Mouse (Mus musculus): ENCODE measurements around the gene Angel2. TPM values are rescaled to one million over a fixed set of nuclear protein-coding genes. Genes with fewer than 3 reads are reported as not detected.
A peak's percentile ranks its signal among the peaks of the same experiment; 100 is the strongest.

Gene Angel2
- polyA plus RNA-seq, 2 experiments = 11.8 to 15.3 TPM

DNA sequence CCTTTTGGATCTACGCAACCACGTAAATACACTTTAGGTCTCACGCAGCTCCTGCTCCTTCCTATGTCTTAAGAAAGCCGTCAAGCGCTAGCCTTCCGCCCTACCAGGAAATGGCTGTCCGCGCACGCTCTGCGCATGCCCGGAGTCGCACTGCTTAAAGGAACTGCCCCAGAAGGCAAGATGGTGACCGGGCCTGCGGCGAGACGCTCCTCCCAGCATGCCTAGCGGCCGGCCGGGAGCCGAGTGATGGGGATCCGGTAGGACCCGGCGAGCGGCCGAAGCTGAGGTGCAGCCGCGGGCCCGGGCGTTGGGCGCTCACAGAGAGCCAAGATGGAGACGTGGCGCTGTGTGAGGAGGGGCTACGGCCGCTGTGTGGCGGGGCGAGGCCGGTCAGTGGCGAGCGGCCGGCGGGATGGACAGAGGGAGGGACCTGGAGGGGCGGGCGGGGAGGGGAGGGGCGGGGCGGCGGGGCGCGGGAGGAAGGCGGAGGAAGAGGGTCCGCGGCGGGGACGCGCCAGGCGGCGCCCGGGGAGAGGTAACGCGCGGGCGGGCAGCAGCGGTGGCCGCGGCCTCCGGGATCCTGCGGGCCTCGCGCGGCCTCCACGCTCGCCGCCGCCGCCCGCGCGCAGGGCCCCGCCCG lies 3.6 kb downstream of the Angel2 start:
- H3K27me3 ChIP-seq (ENCODE audit: control insufficient read depth, insufficient read depth, low read length) = no peaks in the 10 kb centered on the region
- H3K36me3 ChIP-seq (replicated peaks; ENCODE audit: control insufficient read depth, insufficient read depth, low read depth) = no peaks in the 10 kb centered on the region; the same call in 1 of the 2 replicates
- H3K4me3 ChIP-seq (ENCODE audit: insufficient read depth in 1 of 2, low read depth in 2 of 2, low read length in 2 of 2) = peak overlapping the region; percentile 81 to 82
- H3K9ac ChIP-seq (replicated peaks) = peak overlapping the region; percentile 86
- no peaks in the 10 kb centered on the region for H3K9me3 ChIP-seq (ENCODE audit: control insufficient read depth, low read length)
- TF ChIP-seq EP300 (IDR thresholded peaks at IDR 0.05; ENCODE audit: low read depth) = no peak
- no peak for TF ChIP-seq CTCF (IDR thresholded peaks at IDR 0.05; ENCODE audit: low read depth)
- WGBS (ENCODE audit: insufficient replicate concordance) = under 1% methylated on average over 59 of the region's 79 CpGs
- H3K4me1 ChIP-seq (replicated peaks; ENCODE audit: control insufficient read depth in 2 of 2, insufficient read depth in 2 of 2, low read length in 1 of 2) = peaks cover 11 to 16% of the 10 kb centered on the region in 2 experiments
- H3K27ac ChIP-seq = peak overlapping the region; percentile 90
- peak; percentile 95 to 97 (median 96) for DNase-seq (ENCODE audit: low read depth in 3 of 3, low spot score in 3 of 3)
- peak; percentile 95 for ATAC-seq (ENCODE audit: insufficient read depth)
- H3K4me2 ChIP-seq (ENCODE audit: low read depth) = peak overlapping the region; percentile 95

DNA sequence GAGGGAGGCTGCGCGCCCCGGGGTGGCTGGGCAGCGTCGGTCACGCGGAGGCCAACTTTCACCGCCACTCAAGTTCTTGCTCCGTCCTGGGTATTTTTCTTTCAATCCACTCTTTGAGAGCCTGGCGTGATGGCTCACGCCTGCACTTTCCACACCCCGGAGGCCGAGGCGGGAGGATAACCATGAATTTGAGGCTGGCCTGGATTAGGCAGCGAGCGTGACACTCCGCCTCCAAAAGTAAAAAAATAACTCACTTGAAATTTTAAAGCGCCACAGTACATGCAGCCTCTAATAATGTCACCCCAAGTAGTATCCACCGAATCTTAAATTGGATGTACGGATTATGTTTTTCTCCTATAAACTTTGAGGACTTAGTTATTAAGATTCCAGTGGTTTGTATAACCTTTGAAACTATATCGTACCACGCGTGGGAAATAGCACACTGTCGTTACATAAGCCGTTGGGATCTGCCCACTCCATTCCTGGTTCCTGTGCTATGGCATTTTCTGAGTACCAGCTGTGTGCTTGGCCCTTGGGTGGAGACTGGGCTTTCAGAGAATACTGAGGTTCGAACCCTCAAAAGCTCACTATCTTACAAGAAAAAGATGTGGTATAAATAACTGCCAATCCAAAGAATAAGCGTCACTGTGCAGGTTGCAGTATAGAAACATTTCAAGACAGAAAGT lies 4.2 kb downstream of the Angel2 start:
- peak; percentile 5; the same call in 1 of the 2 replicates for ATAC-seq (ENCODE audit: insufficient read depth)
- Histone ChIP-seq H3K27ac (peak overlapping the region; percentile 90), H3K4me3 (ENCODE audit: insufficient read depth in 1 of 2, low read depth in 2 of 2, low read length in 2 of 2) (peak overlapping the region; percentile 81 to 82), H3K4me1 (replicated peaks; ENCODE audit: control insufficient read depth in 2 of 2, insufficient read depth in 2 of 2, low read length in 1 of 2) (peaks cover 11 to 16% of the 10 kb centered on the region in 2 experiments), H3K9me3 (ENCODE audit: control insufficient read depth, low read length) (no peaks in the 10 kb centered on the region), H3K9ac (replicated peaks) (peak overlapping the region; percentile 86), H3K4me2 (ENCODE audit: low read depth) (peak overlapping the region; percentile 95), H3K27me3 (ENCODE audit: control insufficient read depth, insufficient read depth, low read length) (no peaks in the 10 kb centered on the region), H3K36me3 (replicated peaks; ENCODE audit: control insufficient read depth, insufficient read depth, low read depth) (no peaks in the 10 kb centered on the region; the same call in 1 of the 2 replicates)
- DNase-seq (ENCODE audit: low read depth in 3 of 3, low spot score in 3 of 3) = peak; percentile 12 to 28 (median 23)
- TF ChIP-seq EP300 (IDR thresholded peaks at IDR 0.05; ENCODE audit: low read depth) = no peak
- no peak for TF ChIP-seq CTCF (IDR thresholded peaks at IDR 0.05; ENCODE audit: low read depth)
- 2% methylated on average over 27 of the region's 27 CpGs for WGBS (ENCODE audit: insufficient replicate concordance)

DNA sequence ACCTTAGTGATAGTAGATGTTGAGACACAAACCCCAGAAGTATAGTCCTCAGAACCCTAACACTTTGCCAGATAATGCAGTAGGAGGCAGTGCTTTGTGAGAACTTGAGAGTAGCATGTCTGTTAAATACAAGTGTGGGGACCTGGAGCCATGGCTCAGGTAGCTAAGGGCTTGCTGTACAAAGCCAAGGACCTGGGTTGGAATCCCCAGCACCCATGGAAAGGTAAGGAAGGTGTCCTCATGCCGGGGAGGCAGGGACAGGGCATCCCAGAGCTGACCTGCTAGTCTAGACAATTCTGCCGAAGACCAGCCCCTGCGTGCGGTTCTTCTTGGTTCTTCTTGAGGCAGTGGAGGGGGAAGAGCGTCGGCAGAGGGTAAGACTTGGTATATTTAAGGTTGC lies 5.3 kb downstream of the Angel2 start:
- no peaks in the 10 kb centered on the region for H3K9me3 ChIP-seq (ENCODE audit: control insufficient read depth, low read length)
- H3K9ac ChIP-seq (replicated peaks) = no peak overlapping the region
- H3K4me2 ChIP-seq (ENCODE audit: low read depth) = no peak overlapping the region
- ATAC-seq (ENCODE audit: insufficient read depth) (no peak), DNase-seq (ENCODE audit: low read depth in 3 of 3, low spot score in 3 of 3) (no peak)
- no peaks in the 10 kb centered on the region; the same call in 1 of the 2 replicates for H3K36me3 ChIP-seq (replicated peaks; ENCODE audit: control insufficient read depth, insufficient read depth, low read depth)
- H3K27me3 ChIP-seq (ENCODE audit: control insufficient read depth, insufficient read depth, low read length) = no peaks in the 10 kb centered on the region
- no peak for TF ChIP-seq CTCF (IDR thresholded peaks at IDR 0.05; ENCODE audit: low read depth)
- TF ChIP-seq EP300 (IDR thresholded peaks at IDR 0.05; ENCODE audit: low read depth) = no peak
- no peak overlapping the region for H3K4me3 ChIP-seq (ENCODE audit: insufficient read depth in 1 of 2, low read depth in 2 of 2, low read length in 2 of 2)
- H3K27ac ChIP-seq = no peak overlapping the region
- H3K4me1 ChIP-seq (replicated peaks; ENCODE audit: control insufficient read depth in 2 of 2, insufficient read depth in 2 of 2, low read length in 1 of 2) = peaks cover 11 to 16% of the 10 kb centered on the region in 2 experiments
- 82% methylated on average over 6 of the region's 6 CpGs for WGBS (ENCODE audit: insufficient replicate concordance)

DNA sequence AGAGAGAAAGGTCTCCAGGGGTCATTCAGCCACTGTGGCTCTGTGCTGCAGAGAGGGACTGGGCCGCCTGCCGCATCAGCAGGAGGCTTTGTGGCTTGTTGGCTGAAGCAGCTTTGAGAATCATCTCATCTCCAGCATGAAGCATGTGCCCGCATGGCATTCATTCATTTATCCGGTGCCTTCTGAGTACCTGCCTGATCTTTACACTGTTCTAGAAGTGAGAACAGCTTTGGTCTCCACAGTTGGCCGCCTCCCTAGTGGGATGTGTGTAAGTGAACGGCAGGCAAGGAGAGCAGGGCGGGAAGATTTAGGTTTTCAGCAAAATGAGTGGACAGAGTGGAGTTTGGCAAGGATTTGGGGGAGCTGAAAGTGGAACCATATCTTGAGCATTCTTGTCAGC lies 14.9 kb downstream of the Angel2 start:
- no peak overlapping the region for H3K4me3 ChIP-seq (ENCODE audit: insufficient read depth in 1 of 2, low read depth in 2 of 2, low read length in 2 of 2)
- H3K36me3 ChIP-seq (replicated peaks; ENCODE audit: control insufficient read depth, insufficient read depth, low read depth) = peaks cover 32% of the 10 kb centered on the region
- H3K9me3 ChIP-seq (ENCODE audit: control insufficient read depth, low read length) = no peaks in the 10 kb centered on the region
- WGBS (ENCODE audit: insufficient replicate concordance) = 75% methylated on average over 7 of the region's 7 CpGs
- no peak overlapping the region for H3K27ac ChIP-seq
- no peak overlapping the region for H3K4me2 ChIP-seq (ENCODE audit: low read depth)
- no peaks in the 10 kb centered on the region for H3K4me1 ChIP-seq (replicated peaks; ENCODE audit: control insufficient read depth in 2 of 2, insufficient read depth in 2 of 2, low read length in 1 of 2)
- no peak for TF ChIP-seq EP300 (IDR thresholded peaks at IDR 0.05; ENCODE audit: low read depth)
- TF ChIP-seq CTCF (IDR thresholded peaks at IDR 0.05; ENCODE audit: low read depth) = no peak
- H3K27me3 ChIP-seq (ENCODE audit: control insufficient read depth, insufficient read depth, low read length) = no peaks in the 10 kb centered on the region
- no peak for DNase-seq (ENCODE audit: low read depth in 3 of 3, low spot score in 3 of 3)
- H3K9ac ChIP-seq (replicated peaks) = no peak overlapping the region
- no peak for ATAC-seq (ENCODE audit: insufficient read depth)

DNA sequence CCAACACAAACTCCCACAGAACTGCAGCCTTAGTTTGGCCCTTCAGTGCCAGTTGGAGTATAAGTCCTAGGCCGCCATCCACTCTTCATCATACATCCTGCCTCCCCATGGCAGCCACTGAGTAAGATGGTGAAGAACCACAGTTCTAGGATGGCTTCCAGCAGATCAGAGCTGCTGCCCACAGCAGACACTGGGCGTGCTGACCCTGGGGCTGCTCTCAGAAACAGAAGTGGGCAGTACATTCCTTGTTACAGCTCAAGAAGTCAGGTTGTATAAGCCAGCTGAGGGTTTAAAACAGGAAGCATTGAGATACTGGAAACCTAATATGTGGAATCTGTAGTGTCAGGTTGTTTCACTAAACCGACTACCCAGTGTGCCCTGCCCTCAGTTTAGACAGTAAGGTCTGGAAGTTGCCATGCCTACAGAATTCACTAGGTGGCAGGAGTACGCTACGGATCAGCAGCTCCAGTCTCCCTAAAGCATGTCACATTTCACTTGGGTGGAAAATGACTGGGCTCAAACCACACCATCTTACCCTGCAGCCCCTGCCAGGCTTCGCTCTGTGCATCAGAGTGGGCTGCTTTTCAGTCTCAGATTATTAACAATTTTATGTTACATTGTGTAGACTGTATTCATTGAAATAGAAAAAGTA lies 19.3 kb downstream of the Angel2 start:
- H3K9ac ChIP-seq (replicated peaks) = no peak overlapping the region
- H3K4me2 ChIP-seq (ENCODE audit: low read depth) = no peak overlapping the region
- H3K4me1 ChIP-seq (replicated peaks; ENCODE audit: control insufficient read depth in 2 of 2, insufficient read depth in 2 of 2, low read length in 1 of 2) = no peaks in the 10 kb centered on the region
- peak in 2 of 3 experiments; percentile 24 to 36 for DNase-seq (ENCODE audit: low read depth in 3 of 3, low spot score in 3 of 3)
- no peaks in the 10 kb centered on the region for H3K27me3 ChIP-seq (ENCODE audit: control insufficient read depth, insufficient read depth, low read length)
- no peak overlapping the region for H3K4me3 ChIP-seq (ENCODE audit: insufficient read depth in 1 of 2, low read depth in 2 of 2, low read length in 2 of 2)
- peak; percentile 81 for TF ChIP-seq CTCF (IDR thresholded peaks at IDR 0.05; ENCODE audit: low read depth)
- TF ChIP-seq EP300 (IDR thresholded peaks at IDR 0.05; ENCODE audit: low read depth) = no peak
- peak; percentile 52; the same call in 1 of the 2 replicates for ATAC-seq (ENCODE audit: insufficient read depth)
- H3K9me3 ChIP-seq (ENCODE audit: control insufficient read depth, low read length) = no peaks in the 10 kb centered on the region
- 53% methylated on average over 6 of the region's 6 CpGs for whole genome bisulfite sequencing (ENCODE audit: insufficient replicate concordance)
- no peak overlapping the region for H3K27ac ChIP-seq
- peaks cover 30% of the 10 kb centered on the region for H3K36me3 ChIP-seq (replicated peaks; ENCODE audit: control insufficient read depth, insufficient read depth, low read depth)
